Mouse (Mus musculus) retina, postnatal 1 day (tissue): ENCODE measurements at regions not wholly inside any gene's neighbourhood (a gene's known extent, or its start where the extent isn't known, plus 50 kb on each side); places are given as distances from the start of the nearest gene placed in this dataset.
"Not testable (repeated sequence)": the region's sequence is repeated elsewhere in the genome, so short reads cannot be mapped to it uniquely, and the experiment has no call there.

ENCODE experiments used
- DNase-seq: peaks from one replicate; pipeline ENCODE4 v3.0.0-alpha.2; 2012

GRCm38 (mm10) chr10:19494461-19495105 lies 97.2 kb upstream of the Ifngr1 start:
- DNase-seq = no peak

GRCm38 (mm10) chr10:19498112-19498511 lies 93.6 kb upstream of the Ifngr1 start:
- no peak for DNase-seq

GRCm38 (mm10) chr10:19502874-19503273 lies 88.9 kb upstream of the Ifngr1 start:
- DNase-seq = no peak

DNA sequence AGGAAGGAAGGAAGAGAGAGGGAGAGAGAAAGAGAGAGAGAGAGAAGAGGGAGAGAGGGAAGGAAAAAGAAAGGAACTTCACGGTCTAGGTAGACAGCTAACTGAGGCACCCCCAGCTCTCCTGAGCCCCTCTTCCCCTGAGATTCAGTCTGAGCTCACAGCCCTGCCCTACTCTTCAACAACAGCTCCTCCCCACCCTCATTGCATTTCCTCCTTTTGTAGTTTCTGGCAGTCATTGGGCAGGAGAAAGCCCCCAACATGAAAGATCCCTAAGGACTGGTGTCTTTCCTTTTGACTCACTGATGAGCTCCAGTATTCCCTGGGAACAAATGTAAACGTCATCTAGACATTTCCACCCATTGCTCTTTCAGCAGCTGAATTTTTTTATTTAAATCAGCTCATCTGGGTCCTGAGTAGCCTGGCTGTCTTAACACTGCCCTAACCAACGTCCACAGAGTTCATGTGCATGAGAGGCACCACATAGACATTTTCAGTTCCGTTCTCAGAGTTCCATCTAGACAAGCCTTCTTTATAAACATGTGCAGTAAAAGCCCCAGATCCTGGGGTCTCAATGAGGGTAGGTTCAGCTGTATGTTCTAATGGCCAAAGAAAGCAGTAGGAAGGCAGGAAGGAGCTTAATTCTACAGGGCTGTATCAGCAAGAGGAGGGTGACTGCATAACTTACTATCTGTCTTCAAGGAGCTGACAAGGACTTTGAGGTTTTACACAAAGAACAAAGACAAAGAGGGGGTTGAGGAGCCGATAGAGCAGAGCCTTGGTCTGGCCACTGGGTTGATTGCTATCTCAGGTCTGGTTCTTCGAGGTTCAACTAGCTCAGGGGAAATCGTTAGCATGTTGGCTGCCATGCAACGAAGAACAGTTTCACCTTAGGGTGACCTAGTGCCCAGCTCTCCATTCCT lies 87.6 kb upstream of the Ifngr1 start:
- DNase-seq = no peak

DNA sequence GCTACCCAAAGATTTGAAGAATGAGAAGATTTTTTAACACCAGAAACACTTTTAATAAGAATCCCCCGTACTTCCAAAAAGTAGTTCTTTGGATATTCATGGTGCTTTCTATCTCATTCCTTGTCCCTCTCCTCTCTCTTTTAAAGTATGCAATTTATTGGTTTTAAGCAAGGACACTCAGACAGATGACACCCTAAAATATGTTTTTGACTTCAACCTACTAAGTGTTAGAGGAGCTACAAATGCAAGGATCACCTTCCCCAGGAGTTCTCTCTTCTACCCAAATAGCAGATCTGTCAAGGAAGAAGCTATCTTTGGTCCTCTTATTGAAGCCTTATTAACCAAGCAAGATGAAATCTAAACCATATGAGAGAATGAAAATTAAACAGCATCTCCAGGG lies 86.6 kb upstream of the Ifngr1 start:
- DNase-seq = no peak

DNA sequence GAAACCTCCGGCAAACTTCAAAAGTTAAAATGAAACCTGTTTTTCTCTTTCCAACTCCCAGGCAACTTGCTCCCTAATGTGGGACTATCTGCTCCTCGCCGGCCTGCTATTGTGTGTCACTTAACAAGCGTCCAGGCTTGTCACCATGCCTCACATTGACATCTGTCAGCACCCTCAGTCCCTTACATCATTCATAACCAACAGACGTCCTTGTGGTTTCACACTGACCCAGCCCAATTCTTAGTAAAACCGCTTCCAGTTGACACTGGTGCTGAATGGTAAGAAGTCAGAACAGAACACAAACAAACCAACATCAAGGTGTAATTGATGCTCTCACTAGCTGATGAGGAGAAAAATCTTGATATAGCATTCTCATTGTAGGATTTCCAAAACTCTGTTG lies 85.8 kb upstream of the Ifngr1 start:
- DNase-seq = no peak

- no peak for DNase-seq
These were observed 85.3 kb upstream of the Ifngr1 start for GRCm38 (mm10) chr10:19506434-19506833.

GRCm38 (mm10) chr10:19508221-19508745 lies 83.5 kb upstream of the Ifngr1 start:
- DNase-seq = no peak

DNA sequence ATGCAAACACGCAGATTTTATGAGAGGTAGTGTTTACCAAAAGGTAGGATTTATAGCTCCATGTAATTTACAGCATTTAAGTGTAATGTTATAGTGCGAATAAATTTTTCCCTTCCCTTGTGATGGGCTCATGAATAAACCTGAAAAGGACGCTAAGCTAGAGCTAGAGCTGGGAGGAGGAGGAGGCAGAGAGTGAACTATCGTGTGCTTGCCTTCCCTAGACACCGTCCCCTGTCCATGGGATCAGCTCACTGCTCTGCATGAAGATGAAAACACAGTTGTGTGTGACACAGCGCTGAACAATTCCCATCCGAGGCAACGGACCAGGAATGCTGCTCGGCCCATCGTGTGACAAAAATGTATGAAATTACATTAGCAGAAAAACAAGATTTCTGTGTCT lies 81.7 kb upstream of the Ifngr1 start:
- DNase-seq = no peak

- not testable (repeated sequence) for DNase-seq
These were observed 77.4 kb upstream of the Ifngr1 start for GRCm38 (mm10) chr10:19514366-19514765.

GRCm38 (mm10) chr10:19514837-19515236 lies 76.9 kb upstream of the Ifngr1 start:
- no peak for DNase-seq

- DNase-seq = peak; percentile 28
These were observed 75.7 kb upstream of the Ifngr1 start for GRCm38 (mm10) chr10:19516011-19516410.

GRCm38 (mm10) chr10:19517093-19517492 lies 74.7 kb upstream of the Ifngr1 start:
- no peak for DNase-seq

- DNase-seq = peak; percentile 53
These were observed 73.0 kb upstream of the Ifngr1 start for GRCm38 (mm10) chr10:19518763-19519162.

- DNase-seq = no peak
These were observed 69.6 kb upstream of the Ifngr1 start for GRCm38 (mm10) chr10:19522198-19522597.

DNA sequence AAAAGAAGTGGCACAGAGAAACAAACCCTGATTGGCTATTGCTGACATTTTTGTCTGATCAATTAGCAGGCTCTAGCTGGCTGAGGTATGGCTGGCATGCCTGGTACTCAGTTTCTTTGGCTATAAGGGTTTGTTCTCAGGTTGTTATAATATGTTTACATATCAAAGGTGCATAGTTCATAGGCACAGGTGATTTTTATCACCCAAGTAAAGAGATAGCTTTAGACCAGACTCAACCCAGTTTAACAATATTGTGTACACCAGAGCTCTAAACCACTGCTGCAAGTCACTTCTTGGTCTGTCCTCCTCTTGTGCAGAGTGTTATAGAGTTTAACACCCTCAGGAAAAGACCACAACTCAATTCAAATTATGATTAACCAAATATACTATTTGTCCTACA lies 65.8 kb upstream of the Ifngr1 start:
- DNase-seq = no peak

DNA sequence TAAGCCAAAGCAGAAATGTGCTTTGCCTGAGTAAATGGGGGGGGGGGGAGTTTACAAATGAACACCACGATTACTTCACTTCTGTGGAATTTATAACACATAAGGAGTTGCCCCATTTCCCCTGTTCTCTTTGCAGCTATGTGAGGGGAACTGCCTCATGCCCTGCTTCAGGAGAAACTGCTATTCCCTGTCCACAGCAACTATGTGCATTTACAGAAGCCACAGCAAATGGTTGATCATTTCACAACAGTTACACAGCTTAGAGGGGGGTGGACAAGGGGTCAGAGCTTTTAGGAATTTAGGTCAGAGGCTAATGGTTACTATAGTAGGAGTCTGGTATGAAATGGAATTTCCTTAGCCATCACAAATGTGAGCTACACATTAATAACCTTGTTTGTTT lies 65.4 kb upstream of the Ifngr1 start:
- DNase-seq = no peak

DNA sequence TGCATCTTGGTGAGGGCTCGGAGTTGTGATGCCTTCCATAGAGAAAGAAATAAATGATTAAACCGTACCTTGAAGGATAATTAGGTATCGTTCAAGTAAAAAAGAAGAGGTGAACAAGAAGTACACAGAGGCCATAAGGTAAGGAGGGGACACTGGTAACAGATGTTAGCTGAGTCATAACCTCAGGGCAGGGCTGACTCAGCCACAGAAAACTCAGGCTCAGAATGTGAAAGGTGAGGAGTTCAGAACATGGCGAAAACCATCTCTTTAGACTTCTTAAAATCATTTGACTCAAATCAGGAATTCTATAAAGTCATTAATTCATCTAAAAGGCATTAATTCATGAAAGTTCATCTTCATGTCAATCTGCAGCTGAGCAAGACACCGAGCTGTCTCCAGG lies 62.1 kb upstream of the Ifngr1 start:
- DNase-seq = no peak

DNA sequence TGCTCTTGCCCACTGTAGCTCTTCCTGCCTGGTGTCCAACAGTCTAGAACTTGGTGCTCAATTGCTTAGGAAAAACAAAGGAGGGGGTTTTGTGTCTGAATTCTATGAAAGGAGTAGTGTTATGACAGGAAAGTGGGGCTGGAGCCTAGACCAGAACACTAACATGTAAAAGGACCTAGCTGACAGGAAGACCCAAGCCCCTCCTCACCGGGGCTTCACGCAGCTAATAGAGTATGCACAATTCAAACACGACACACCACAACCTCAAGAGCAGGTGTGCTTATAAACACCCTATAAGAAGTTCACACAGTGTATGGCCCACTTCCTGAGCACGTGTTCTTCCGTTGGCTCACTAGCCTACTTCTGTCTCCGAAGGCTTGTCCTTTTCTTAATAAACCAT lies 61.7 kb upstream of the Ifngr1 start:
- DNase-seq = no peak

DNA sequence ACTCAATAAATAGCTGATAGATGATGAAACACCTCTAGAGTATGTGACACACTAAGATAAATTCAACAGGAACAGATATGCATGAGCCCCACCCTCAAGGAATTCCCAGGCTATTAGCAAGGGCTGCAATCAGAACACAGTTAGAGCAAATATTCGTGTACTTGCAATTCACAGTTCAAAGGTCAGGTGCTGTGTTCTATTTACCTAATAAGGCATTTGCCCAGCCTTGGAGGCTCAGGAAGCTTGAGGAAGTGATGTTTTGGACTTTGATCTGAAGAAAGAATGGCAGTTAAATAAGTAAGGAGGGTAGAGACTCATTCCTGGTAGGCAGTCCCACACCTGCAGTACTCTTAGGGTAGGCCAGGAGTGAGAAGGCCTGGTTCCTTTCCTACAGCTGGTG lies 60.3 kb upstream of the Ifngr1 start:
- no peak for DNase-seq

DNA sequence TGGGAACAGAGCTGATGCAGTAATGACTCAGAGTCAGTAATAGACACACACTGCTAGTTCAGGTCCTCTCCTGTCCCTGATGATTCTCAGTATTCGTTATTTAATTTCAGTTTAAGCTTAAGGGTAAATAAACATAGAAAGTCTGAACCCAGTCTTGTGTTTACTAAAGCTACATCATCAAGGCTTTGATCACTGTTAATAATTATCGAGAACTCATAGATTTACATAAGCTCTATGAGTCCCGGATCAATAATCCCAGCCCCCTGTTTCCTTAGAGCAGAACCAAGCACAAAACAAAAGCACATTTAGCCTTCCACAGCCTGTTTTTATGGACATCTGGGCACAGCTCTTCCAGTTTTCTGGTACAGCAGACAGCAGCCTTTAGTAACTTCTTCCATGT lies 59.0 kb upstream of the Ifngr1 start:
- no peak for DNase-seq

- no peak for DNase-seq
These were observed 57.9 kb upstream of the Ifngr1 start for GRCm38 (mm10) chr10:19533846-19534245.
